ENCODE assay signal across 26 mouse cellular contexts in genomic region chr9:23150338-23150737, GRCm38 (mm10).
"Had no signal": no experiment of that assay in that cellular context is flagged by ENCODE, and none has a peak within 500 bp of the region (broad histone marks: within the 10 kb centered on the region; RNA-seq: fewer than 3 reads in every experiment).

No protein-coding gene starts in this region.

- H3K9ac ChIP-seq: heart, embryonic 12.5 days; hindbrain, embryonic 12.5 days; hindbrain, embryonic 14.5 days; limb, embryonic 12.5 days; liver, embryonic 13.5 days; liver, embryonic 15.5 days; liver, postnatal 0 days had no signal

- DNase-seq: gastrocnemius, adult 2 months; gastrocnemius, postnatal 10 days; gastrocnemius, postnatal 25 days; heart, adult 18-20 months; heart, postnatal 10 days; heart, postnatal 4 days; kidney, adult 18-20 months; kidney, adult 8-10 months; kidney, postnatal 10 days; kidney, postnatal 4 days; liver; liver, embryonic 13.5 days; liver, postnatal 0 days had no signal

- H3K9me3 ChIP-seq: heart, embryonic 10.5 days; heart, embryonic 12.5 days; hindbrain, embryonic 10.5 days; hindbrain, embryonic 12.5 days; limb, embryonic 10.5 days; limb, embryonic 12.5 days; liver, embryonic 13.5 days; liver, embryonic 15.5 days had no signal

- ATAC-seq: hindbrain, embryonic 16.5 days; inflammation-experienced regulatory T-cells, adult 6 months; liver, postnatal 0 days had no signal

- H3K4me1 ChIP-seq: heart, embryonic 10.5 days; heart, embryonic 12.5 days; hindbrain, embryonic 10.5 days; limb, embryonic 10.5 days; limb, embryonic 12.5 days; liver, embryonic 13.5 days; liver, embryonic 15.5 days had no signal

- H3K4me3 ChIP-seq: gastrocnemius, adult 2 months; heart, embryonic 10.5 days; heart, embryonic 12.5 days; hindbrain, embryonic 10.5 days; hindbrain, embryonic 12.5 days; layer of hippocampus, adult 2 months; left cerebral cortex, adult 2 months; limb, embryonic 10.5 days; limb, embryonic 12.5 days; liver, embryonic 13.5 days; liver, embryonic 15.5 days had no signal

- H3K4me2 ChIP-seq: heart, embryonic 12.5 days; hindbrain, embryonic 12.5 days; hindbrain, embryonic 14.5 days; limb, embryonic 12.5 days; liver, embryonic 11.5 days; liver, embryonic 13.5 days; liver, embryonic 15.5 days had no signal

- H3K27ac ChIP-seq: gastrocnemius, adult 2 months; heart, embryonic 10.5 days; hindbrain, embryonic 10.5 days; hindbrain, embryonic 12.5 days; hindbrain, embryonic 14.5 days; layer of hippocampus, adult 2 months; left cerebral cortex, adult 2 months; limb, embryonic 10.5 days; limb, embryonic 12.5 days; liver, embryonic 13.5 days; liver, embryonic 15.5 days had no signal

- H3K27me3 ChIP-seq: heart, embryonic 12.5 days; hindbrain, embryonic 12.5 days; limb, embryonic 12.5 days; liver, embryonic 13.5 days; liver, embryonic 15.5 days had no signal

- H3K36me3 ChIP-seq: heart, embryonic 10.5 days; heart, embryonic 12.5 days; hindbrain, embryonic 10.5 days; hindbrain, embryonic 12.5 days; limb, embryonic 10.5 days; limb, embryonic 12.5 days; liver, embryonic 13.5 days; liver, embryonic 15.5 days had no signal
